Mouse (Mus musculus): Measurements from ENCODE around the gene Ly6g6c.
A peak's percentile ranks its signal among the peaks of the same experiment; 100 is the strongest.

Ly6g6c gene

DNA sequence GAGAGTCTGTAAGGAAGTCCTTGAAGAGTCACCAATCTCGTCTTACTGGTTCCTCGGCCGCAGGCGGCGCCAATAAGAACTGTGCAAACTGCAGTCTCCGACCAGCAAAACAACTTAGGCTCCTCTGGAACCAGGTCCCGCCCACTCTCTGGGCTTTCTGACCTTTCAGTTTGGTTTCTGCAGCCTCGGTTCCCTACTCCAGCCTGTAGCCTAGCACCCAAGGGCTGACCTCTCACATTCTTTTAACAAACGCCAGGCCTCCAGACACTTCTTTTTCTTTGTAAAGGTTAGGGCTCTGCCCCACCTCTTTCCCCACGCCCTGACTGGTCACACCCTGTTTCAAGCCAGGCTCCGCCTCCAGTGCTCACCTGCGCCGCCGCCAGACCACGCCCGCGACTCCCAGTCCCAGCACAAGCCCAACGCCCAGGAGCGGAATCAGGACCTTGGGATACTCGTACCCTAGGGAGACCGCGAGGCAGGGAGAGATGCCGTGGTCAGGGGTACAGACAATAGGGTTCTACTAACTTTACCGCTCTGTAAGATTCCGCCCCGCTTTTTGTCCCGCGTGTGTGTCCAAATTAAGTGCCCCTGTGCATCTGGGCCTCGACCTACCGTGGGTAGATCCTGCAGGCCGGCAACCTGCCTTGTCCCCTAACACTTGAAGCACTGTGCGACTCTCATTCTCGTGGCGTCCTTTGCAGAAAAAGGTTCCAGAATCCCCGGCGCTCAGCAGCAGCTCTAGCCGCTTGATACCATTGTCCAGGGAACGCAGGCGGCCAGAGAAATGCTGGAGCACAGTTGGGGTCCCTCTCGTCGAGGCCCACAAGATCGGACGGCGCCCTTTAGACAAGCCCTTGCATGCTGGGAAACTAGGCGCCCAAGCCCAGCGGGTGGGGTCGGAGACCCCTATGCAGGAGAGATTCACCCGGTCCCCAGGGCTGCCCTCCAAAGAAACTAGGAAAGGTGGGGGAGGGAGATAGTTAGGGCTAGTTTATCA, at the start of gene Ly6g6c:
Ly6g6c (plus strand) TSS at position 438 of the 997 bp plus-strand sequence.
- DNase-seq (ENCODE audit: low read depth) = no peak

DNA sequence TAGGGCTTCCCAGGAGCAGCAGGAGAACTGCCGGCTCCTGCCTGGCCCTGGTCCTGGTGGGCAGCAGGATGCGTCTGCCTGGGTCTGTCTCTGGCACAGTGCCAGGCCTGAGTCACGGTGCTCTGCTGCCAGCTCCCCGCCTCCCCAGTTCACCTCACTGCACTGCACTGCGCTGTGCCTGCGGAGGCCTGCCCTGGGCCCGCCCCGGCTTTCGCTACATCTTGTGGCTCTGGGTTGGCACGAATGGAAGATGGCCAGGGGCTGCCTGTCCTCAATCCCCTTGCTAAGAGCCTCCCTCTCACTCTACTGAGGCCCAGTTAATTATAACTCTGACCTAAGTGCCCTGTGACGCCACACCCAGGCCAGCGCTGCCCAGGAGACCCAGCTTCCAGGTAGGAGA, 48.8 kb upstream of the Ly6g6c start, which contains the start of gene Vwa7:
Vwa7 (plus strand) TSS at position 204 of the 400 bp plus-strand sequence.
- DNase-seq (ENCODE audit: low read depth) = peak; percentile 51

GRCm38 (mm10) chr17:35016791-35017705, 48.1 kb upstream of the Ly6g6c start:
- DNase-seq (ENCODE audit: low read depth) = no peak

DNA sequence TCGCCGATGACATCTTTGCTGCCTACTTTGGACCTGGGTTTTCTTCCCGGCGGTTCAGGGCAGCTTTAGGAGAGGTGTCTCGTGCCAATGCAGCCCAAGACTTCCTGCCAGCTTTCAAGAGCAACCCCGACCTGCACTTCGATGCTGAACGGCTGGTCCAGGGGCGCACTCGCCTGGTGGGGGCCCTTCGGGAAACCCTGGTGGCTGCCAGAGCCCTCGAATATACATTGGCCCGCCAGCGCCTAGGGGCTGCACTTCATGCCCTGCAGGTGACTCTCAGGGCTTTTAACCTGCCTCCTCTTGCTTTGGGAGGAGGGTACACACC, 47.5 kb upstream of the Ly6g6c start:
- DNase-seq (ENCODE audit: low read depth) = no peak

GRCm38 (mm10) chr17:35018171-35018570, 47.0 kb upstream of the Ly6g6c start:
- no peak for DNase-seq (ENCODE audit: low read depth)

DNA sequence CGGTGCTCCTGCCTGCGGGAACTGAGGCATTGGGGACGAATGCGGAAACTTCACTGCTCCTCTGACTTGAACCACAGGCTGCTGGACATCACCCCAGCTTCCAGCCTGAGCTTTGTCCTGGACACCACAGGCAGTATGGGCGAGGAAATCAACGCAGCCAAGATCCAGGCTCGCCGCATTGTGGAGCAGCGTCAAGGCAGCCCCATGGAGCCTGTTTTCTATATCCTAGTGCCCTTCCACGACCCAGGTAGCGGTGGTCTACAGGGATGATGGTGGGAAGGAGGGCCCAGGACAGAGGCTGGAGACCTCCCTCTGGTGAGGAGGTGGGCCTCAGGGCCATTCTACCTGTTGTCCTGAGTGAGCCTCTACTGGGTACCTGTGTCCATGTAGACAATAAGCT, 45.3 kb upstream of the Ly6g6c start:
- no peak for DNase-seq (ENCODE audit: low read depth)

- DNase-seq (ENCODE audit: low read depth) = no peak
These were observed 44.6 kb upstream of the Ly6g6c start for GRCm38 (mm10) chr17:35020551-35020950.

DNA sequence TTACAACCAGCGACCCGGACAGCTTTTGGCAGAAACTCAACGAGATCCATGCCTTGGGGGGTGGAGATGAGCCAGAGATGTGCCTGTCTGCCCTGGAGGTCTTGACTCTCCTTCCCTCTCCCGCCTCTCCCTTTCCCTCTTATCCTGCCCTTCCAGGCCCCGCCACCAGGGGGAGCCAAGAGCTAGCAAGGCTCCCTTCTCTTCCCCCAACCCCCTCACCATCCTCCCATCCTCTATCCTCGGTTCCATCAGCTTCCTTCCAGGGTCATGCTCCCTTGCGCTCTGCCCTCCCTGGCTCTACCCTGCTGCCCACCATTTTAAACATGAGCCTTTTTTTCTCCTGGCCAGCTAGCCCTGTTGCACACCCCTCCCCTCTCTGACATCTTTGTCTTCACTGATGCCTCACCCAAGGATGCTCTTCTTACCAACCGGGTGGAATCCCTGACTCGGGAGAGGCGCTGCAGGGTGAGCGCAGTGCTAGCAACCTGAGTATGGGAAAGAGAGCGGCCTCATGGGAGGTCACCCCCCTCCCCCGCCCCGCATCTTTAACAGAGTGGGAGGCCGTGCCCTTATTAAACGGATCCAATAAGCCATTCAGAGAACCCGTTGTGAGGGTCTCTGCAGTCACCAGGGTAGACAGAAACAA, 43.9 kb upstream of the Ly6g6c start:
- peak; percentile 82 for DNase-seq (ENCODE audit: low read depth)

- peak; percentile 84 for DNase-seq (ENCODE audit: low read depth)
These were observed 43.2 kb upstream of the Ly6g6c start for GRCm38 (mm10) chr17:35021842-35022477.

DNA sequence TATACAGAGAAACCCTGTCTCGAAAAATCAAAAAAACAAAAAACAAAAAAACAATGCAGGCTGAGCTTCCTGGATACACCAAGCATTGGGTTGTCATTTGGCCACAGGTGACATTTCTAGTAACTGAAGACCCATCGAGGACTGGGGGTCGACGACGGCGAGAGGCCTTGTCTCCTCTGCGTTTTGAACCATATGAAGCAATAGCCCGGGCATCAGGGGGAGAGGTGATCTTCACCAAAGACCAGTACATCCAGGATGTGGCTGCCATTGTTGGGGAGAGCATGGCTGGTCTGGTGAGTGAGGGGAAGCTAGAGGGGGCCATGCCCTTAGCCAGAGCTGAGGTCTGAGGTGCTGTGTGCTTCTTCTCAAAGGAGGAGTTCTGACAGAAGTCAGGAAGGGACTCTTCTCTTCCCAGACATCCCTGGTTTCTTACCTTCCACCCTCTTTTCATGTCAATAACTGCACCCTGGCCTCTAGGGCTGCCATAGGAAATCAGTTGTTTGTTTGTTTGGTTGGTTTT, 42.6 kb upstream of the Ly6g6c start:
- DNase-seq (ENCODE audit: low read depth) = no peak

DNA sequence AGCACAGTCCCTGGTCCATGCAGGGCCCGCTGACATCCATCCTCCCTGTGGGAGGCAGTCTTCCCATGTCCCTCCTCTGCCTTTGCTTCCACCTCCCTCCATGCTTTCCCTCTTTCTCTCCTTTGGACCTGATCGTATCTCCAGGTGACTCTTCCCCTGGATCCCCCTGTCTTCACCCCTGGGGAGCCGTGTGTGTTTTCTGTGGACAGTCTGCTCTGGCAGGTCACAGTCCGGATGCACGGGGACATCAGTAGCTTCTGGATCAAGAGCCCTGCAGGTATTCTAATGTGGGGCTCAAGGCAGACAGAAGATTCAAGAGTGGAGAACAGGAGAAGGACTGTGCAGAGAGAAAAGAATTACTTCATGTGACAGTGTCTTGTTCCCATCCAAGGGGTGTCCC, 42.0 kb upstream of the Ly6g6c start:
- DNase-seq (ENCODE audit: low read depth) = no peak

DNA sequence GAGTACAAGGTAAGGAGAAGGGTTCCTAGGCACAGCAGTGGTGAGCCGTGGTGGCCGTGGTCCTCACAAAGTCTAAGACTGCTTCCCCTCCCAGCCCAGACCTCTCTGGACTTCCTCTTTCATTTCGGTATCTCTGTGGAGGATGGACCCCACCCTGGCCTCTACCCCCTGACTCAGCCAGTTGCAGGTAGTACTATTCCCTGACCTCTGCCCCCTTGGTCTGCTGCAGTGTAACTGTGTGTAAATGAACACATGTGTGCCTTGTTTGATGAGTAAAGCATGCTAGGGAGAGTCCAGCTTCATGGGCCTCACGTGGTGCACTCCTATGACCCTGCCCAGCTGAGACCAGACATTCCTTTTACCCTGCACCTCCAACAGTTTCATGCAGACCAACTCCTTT, 41.4 kb upstream of the Ly6g6c start:
- DNase-seq (ENCODE audit: low read depth) = peak; percentile 45

DNA sequence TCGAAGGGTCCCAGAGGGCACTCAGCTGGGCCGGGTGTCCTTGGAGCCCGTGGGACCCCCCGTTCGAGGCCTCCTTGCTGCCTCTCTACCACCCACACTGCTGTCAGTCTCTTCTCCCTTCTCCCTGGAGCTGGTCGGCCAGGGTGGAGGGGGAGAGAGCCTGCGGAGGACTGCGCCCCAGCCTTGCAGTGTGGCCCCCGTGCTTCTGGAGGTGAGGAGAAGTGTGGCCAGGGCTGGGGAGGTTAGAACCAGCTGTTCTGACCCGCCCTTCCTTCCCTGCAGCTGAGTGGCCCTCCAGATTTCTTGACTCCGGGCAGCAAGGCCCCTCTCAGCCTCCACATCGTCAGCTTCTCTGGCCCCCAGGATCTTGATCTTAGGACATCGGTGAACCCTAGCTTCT, 40.9 kb upstream of the Ly6g6c start:
- DNase-seq (ENCODE audit: low read depth) = no peak

GRCm38 (mm10) chr17:35024691-35025488, 40.3 kb upstream of the Ly6g6c start:
- DNase-seq (ENCODE audit: low read depth) = peak; percentile 77

DNA sequence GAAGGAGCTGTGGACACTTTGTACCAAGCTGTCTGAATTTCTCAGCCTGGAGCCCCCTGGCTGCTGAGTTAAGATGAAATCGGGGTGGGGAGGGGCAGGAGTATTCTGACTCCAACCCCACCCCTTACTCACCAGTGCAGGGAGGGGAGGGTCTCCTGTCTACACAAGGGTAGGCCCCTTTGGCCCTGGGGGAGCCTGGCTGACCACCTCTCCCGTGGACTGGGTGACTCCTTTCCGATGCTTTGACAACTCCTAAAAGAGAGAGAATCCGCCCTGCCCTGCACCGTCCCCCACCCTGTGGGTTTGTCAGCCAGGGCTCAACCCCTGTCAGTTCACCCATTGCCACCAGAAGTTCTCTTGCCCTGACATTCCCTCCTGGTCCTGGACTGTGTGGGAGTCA, 39.0 kb upstream of the Ly6g6c start:
- no peak for DNase-seq (ENCODE audit: low read depth)

GRCm38 (mm10) chr17:35027277-35028068, 37.7 kb upstream of the Ly6g6c start, which contains the start of gene Sapcd1:
Gene Sapcd1, minus strand, starts transcription at chr17:35028016.
- no peak for DNase-seq (ENCODE audit: low read depth)

DNA sequence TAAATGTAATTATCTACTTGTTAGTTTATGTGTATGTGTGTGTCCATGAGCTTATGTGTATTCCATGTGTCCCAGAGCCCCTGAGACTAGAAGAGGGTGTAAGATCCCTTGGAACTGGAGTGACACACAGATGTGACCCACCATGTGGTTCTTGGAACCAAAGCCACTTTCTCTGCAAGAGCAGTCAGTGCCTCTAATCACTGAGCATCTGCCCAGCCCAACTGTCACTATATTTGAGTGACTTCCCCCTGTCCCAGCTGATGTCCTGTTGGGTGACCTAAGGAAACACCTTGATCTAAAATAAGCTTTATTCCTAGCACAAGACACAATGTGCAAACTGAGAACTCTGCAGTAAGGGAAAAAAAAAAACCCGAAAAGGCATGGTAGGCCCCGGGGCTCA, 36.9 kb upstream of the Ly6g6c start:
- peak; percentile 36 for DNase-seq (ENCODE audit: low read depth)

GRCm38 (mm10) chr17:35029691-35030532, 35.3 kb upstream of the Ly6g6c start:
- DNase-seq (ENCODE audit: low read depth) = peak; percentile 89

DNA sequence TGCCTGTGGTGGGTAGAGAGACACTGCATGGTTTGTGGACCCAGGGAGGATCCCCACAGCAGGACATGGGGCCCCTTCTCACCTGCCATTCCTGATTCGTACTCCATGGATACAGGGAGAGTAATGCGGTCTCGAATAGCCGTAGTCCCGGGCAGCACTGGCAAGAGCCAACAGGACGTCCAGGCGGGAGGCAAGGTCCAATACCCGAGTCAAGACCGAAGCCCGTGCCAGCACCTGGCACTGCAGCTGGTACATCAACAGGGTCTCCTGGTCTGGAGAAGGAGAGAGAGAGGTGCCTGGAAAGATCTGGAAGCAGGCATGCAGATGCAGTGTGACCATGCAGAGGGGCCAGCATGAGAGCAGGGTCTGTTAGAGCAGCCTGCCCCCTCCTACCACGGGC, 33.9 kb upstream of the Ly6g6c start:
- no peak for DNase-seq (ENCODE audit: low read depth)
